Mouse (Mus musculus): ENCODE measurements at regions not wholly inside any gene's neighbourhood (a gene's known extent, or its start where the extent isn't known, plus 50 kb on each side); places are given as distances from the start of the nearest gene placed in this dataset.

- no peak for TF ChIP-seq CTCF (IDR thresholded peaks at IDR 0.05; ENCODE audit: control insufficient read depth, insufficient read depth, insufficient replicate concordance, low read depth, low read length)
- no peak for TF ChIP-seq POLR2A (IDR thresholded peaks at IDR 0.05; ENCODE audit: control insufficient read depth, low read depth, low read length)
These were observed 68.8 kb upstream of the Mark1 start for GRCm38 (mm10) chr1:185068136-185068535.

Measured in testis, adult 2 months (tissue).